Mouse (Mus musculus) liver, embryonic 13.5 days (tissue): ENCODE data around the gene Add1. TPM values are rescaled to one million over a fixed set of nuclear protein-coding genes. Genes with fewer than 3 reads are reported as not detected.
A peak's percentile ranks its signal among the peaks of the same experiment; 100 is the strongest.
"Not testable (repeated sequence)": the region's sequence is repeated elsewhere in the genome, so short reads cannot be mapped to it uniquely, and the experiment has no call there.

Experiments used
- ATAC-seq: fragments of 200-750 bp; cut with Nextera tagmentation; 2 replicates; pipeline ENCODE4 v1.8.0; 2017; ENCODE audit warnings: low read depth, mild to moderate bottlenecking, moderate number of reproducible peaks, moderate library complexity
- DNase-seq: peaks from one replicate; pipeline ENCODE4 v3.0.0; 2022
- H3K27ac ChIP-seq: fragments of 300-500 bp; sonication (generic); 2 replicates; pipeline ENCODE4 v1.5.1; 2015; ENCODE audit warnings: moderate library complexity, mild to moderate bottlenecking, inconsistent platforms
- H3K27me3 ChIP-seq: fragments of 300-500 bp; sonication (generic); 2 replicates; pipeline ENCODE4 v1.6.1; 2015; ENCODE audit warnings: mild to moderate bottlenecking, inconsistent platforms
- H3K36me3 ChIP-seq: fragments of 300-500 bp; sonication (generic); 2 replicates; pipeline ENCODE4 v1.6.1; 2015; ENCODE audit warnings: mild to moderate bottlenecking, inconsistent platforms
- H3K4me1 ChIP-seq: fragments of 300-500 bp; sonication (generic); replicated peaks from 2 replicates; pipeline ENCODE4 v1.6.1; 2015; ENCODE audit warnings: inconsistent platforms
- H3K4me2 ChIP-seq: fragments of 300-500 bp; sonication (generic); 2 replicates; pipeline ENCODE4 v1.6.1; 2015; ENCODE audit warnings: inconsistent platforms, mild to moderate bottlenecking, moderate library complexity
- H3K4me3 ChIP-seq: fragments of 300-500 bp; sonication (generic); replicated peaks from 2 replicates; pipeline ENCODE4 v1.5.1; 2015; ENCODE audit warnings: mild to moderate bottlenecking, inconsistent platforms
- H3K9ac ChIP-seq: fragments of 300-500 bp; sonication (generic); 2 replicates; pipeline ENCODE4 v1.6.1; 2015; ENCODE audit warnings: mild to moderate bottlenecking, inconsistent platforms
- H3K9me3 ChIP-seq: fragments of 300-500 bp; sonication (generic); replicated peaks from 2 replicates; pipeline ENCODE4 v1.6.1; 2016; ENCODE audit warnings: inconsistent platforms
- WGBS: fragments of 180-500 bp; shearing (Covaris S2); methylation state at CpG from one replicate; pipeline ENCODE4 v1.1.7; 2015; ENCODE audit not compliant: insufficient replicate concordance; 5-methylcytosine and 5-hydroxymethylcytosine counted together
- polyA plus RNA-seq: library from polyadenylated mRNA; unstranded; fragments of >200 nt; fragmentation: Nextera tagmentation; extraction: Ambion mirVana; gene quantifications from 2 replicates; pipeline ENCODE4 v1.2.1, GENCODE M21; 2015

Add1 gene
- polyA plus RNA-seq, 1 experiment from 2014 or later, result 124 TPM

DNA sequence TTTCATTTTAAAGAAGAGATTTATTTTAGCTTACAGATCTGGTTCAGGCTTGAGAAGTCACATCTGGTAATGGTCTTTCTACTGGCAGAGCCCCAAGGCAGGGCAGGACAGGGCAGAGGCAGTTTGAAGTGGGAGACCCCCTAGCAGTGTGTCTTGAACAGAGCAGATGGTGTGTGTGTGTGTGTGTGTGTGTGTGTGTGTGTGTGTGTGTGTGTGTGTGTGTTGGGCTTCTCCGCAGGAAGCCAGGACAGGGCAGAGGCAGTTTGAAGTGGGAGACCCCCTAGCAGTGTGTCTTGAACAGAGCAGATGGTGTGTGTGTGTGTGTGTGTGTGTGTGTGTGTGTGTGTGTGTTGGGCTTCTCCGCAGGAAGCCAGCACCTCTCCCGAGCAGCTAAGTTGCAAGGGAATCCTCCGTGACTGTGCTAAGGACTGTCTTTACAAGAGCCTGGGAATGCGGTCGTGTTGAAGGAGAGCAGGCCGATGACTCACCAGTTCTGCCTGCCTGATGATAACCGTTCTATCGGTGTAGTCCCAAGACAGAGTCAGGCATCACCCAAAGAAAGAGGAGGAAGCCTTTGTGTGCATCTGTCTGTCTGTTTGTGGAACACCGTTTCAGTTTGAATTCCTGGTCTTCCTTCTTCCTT, 8.3 kb downstream of the Add1 start:
- H3K4me1 ChIP-seq, result peaks cover 87% of the 10 kb centered on the region

DNA sequence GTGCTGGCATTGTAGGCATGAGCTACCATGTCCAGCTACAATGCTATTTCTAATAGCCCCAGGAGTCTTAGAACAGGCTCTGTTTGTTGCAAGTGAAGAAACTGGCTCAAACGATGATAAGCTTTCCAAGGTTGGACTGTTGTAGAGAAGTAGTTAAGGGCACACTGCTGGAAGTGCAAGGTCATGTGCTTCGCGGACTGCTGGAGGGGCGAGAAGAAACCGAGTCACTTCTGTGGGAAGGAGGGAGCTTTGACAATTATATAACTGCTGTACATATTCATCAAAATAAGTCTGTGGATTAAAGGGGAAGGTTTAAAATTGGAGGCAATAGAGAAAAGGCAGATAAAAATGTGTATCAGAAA, 8.8 kb downstream of the Add1 start:
- Histone ChIP-seq H3K27me3 (no peaks in the 10 kb centered on the region), H3K4me1 (peaks cover 82% of the 10 kb centered on the region), H3K27ac (peak overlapping the region; percentile 98), H3K9ac (peak overlapping the region; percentile 69), H3K9me3 (no peaks in the 10 kb centered on the region), H3K4me3 (peak overlapping the region; percentile 47), H3K36me3 (peaks cover 31% of the 10 kb centered on the region), H3K4me2 (peak overlapping the region; percentile 72)
- ATAC-seq (peak; percentile 85), DNase-seq (no peak)
- 19% methylated on average over 5 of the region's 5 CpGs for WGBS

More for the DNA sequence above, 8.3 kb downstream of the Add1 start:
- not testable (repeated sequence) for H3K9me3 ChIP-seq, H3K27me3 ChIP-seq
- peak; percentile 77 for DNase-seq
- Histone ChIP-seq H3K9ac (peak overlapping the region; percentile 69), H3K27ac (peak overlapping the region; percentile 98), H3K4me3 (peak overlapping the region; percentile 47), H3K36me3 (peaks cover 36% of the 10 kb centered on the region), H3K4me2 (peak overlapping the region; percentile 72)
- ATAC-seq, result peak; percentile 98
- WGBS, result 14% methylated on average over 10 of the region's 10 CpGs

DNA sequence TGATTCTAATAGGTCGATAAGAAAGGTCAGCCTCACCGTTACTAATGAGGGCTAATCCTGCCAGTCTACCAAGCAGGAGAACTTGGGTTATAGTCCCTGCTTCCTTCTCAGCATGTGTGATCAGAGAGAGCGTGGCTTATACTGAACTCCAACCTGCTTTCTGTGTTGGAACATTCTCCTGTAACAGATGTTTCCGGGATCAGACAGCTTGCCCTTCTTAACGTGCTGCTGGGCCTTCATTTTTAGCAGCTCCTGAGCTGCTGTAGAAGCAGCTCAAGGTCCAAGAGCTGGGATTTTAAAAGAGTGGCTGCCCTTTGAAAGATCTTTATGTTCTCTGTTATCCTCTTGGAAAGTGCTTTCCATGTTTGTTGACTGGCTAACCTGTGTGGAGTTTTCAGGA, 11.8 kb downstream of the Add1 start:
- Histone ChIP-seq H3K4me1 (peaks cover 79% of the 10 kb centered on the region), H3K4me3 (no peak overlapping the region), H3K4me2 (no peak overlapping the region), H3K27me3 (no peaks in the 10 kb centered on the region), H3K9me3 (no peaks in the 10 kb centered on the region), H3K9ac (no peak overlapping the region), H3K27ac (peak overlapping the region; percentile 35; the same call in 1 of the 2 replicates), H3K36me3 (peaks cover 28% of the 10 kb centered on the region)
- WGBS, result 79% methylated on average over 5 of the region's 5 CpGs
- ATAC-seq (no peak), DNase-seq (no peak)

DNA sequence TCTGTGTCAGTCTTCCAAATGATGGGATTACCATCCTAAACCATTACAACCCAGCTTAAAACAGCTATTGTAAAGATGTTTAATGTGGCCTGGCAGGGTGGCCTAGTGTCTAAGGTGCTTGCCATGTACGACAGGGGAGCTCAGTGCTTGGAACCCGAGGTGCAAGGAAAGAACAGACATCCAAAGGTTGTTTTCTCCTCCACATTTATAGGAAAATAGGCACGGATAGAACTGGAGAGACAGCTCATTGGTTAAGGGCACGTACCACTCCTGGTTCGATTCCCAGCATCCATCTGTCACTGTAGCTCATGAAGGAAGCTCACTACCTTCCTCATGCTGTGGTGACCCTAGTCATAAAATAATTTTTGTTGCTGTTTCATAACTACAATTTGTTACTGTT, 14.4 kb downstream of the Add1 start:
- H3K27me3 ChIP-seq, result no peaks in the 10 kb centered on the region
- H3K36me3 ChIP-seq, result peaks cover 35% of the 10 kb centered on the region
- peaks cover 64% of the 10 kb centered on the region for H3K4me1 ChIP-seq
- no peak for ATAC-seq
- H3K4me2 ChIP-seq, result no peak overlapping the region
- no peak for DNase-seq
- H3K27ac ChIP-seq, result no peak overlapping the region; the same call in 1 of the 2 replicates
- no peak overlapping the region for H3K9ac ChIP-seq
- 87% methylated on average over 5 of the region's 5 CpGs for WGBS
- no peak overlapping the region for H3K4me3 ChIP-seq
- no peaks in the 10 kb centered on the region for H3K9me3 ChIP-seq

DNA sequence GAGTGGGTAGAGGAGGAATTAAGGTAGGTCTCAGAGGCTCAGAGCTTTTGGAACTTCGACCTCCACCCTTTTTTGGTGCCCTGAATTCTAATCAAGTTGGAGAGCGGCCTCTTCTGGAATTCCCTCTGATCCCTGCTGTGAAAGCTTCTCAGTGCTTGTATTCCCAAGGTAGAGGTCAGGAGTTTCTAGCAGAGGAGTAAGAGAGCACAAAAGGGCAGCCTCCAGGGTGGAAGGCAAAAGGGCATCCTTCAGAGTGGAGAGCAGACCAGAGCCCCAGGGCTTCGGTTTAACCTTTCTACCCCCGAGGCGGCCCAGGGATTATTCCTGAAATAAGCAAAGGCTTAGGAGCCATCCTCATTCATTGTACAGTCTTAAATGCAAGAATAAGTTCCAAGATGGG, 16.6 kb downstream of the Add1 start:
- H3K27ac ChIP-seq, result peak overlapping the region; percentile 45
- H3K36me3 ChIP-seq, result peaks cover 43% of the 10 kb centered on the region
- no peak overlapping the region for H3K4me2 ChIP-seq
- H3K9me3 ChIP-seq, result no peaks in the 10 kb centered on the region
- DNase-seq (no peak), ATAC-seq (no peak)
- H3K27me3 ChIP-seq, result no peaks in the 10 kb centered on the region
- no peak overlapping the region for H3K9ac ChIP-seq
- no peak overlapping the region for H3K4me3 ChIP-seq
- WGBS, result 69% methylated on average over 5 of the region's 5 CpGs
- peaks cover 53% of the 10 kb centered on the region for H3K4me1 ChIP-seq

DNA sequence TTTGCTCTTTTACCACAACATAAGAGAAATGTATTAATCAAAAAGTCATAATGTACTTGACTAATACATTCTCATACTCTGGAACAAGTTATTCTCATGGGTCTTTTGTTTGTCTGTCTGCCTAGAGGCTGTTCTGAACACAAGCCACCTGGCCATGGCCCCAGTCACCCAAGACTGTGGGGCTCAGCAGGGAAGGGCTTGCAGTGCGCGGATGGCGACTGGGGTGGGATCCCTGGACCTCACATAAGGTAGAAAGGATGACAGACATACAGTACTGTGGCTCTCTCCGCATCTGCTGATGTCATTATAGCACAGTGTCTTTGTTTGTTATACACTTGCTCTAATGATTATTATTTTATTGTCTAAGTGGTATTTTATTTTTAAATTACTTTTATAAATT, 17.2 kb downstream of the Add1 start:
- no peak overlapping the region for H3K4me3 ChIP-seq
- H3K27ac ChIP-seq, result no peak overlapping the region; the same call in 1 of the 2 replicates
- H3K27me3 ChIP-seq, result no peaks in the 10 kb centered on the region
- DNase-seq, result no peak
- H3K4me1 ChIP-seq, result peaks cover 51% of the 10 kb centered on the region
- H3K9ac ChIP-seq, result no peak overlapping the region
- 84% methylated on average over 4 of the region's 4 CpGs for WGBS
- peaks cover 43% of the 10 kb centered on the region for H3K36me3 ChIP-seq
- no peak for ATAC-seq
- no peaks in the 10 kb centered on the region for H3K9me3 ChIP-seq
- no peak overlapping the region for H3K4me2 ChIP-seq

DNA sequence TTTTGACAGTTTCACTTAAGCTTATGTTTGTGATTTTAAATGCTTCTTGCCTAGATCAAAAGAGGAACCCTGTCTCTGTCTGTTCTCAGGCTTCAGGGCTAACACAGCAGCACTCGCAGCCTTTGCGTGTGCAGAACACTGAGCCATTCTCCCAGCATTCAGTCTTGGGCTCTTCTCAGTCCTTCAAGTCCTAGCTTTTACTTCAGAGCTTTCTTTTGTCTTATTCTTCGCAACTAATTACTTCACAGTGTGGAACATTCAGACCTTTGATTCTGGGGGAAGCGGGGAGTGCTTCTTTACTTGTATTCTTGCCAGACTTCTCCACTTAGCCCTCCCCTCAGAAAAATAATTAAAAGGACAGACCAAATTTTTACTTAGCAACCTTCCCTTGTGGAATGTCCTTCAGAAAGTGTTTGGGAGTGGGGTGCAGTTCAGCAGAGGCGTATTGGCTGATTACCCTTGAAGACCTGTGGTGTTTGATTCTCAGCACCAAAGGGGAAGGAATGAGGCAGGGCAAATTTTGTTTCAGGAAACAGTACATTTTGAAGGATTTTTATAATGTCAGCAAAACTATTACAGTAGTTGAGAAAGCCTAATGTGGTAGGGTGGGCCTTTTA, 18.0 kb downstream of the Add1 start:
- DNase-seq (no peak), ATAC-seq (no peak)
- no peak overlapping the region for H3K9ac ChIP-seq
- H3K4me2 ChIP-seq, result no peak overlapping the region
- H3K9me3 ChIP-seq, result no peaks in the 10 kb centered on the region
- no peak overlapping the region for H3K27ac ChIP-seq
- H3K36me3 ChIP-seq, result peaks cover 42% of the 10 kb centered on the region
- no peak overlapping the region for H3K4me3 ChIP-seq
- WGBS, result 88% methylated on average over 5 of the region's 5 CpGs
- H3K4me1 ChIP-seq, result peaks cover 46% of the 10 kb centered on the region
- no peaks in the 10 kb centered on the region for H3K27me3 ChIP-seq

DNA sequence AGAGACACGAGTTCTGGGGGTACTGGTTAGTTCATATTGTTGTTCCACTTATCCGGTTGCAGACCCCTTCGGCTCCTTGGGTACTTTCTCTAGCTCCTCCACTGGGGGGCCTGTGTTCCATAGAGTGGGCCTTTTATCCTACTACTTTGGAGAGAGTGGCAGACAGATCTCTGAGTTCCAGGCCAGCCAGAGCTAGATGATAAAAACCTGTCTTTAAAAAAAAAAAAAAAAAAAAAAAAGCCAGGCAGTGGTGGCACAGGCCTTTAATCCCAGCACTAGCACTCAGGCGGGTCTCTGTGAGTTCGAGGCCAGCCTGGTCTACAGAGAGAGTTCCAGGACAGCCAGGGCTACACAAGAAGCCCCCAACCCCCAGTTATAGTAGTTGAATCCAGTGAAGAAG, 18.8 kb downstream of the Add1 start:
- not testable (repeated sequence) for H3K27me3 ChIP-seq, ATAC-seq, H3K9ac ChIP-seq, H3K9me3 ChIP-seq, H3K27ac ChIP-seq, H3K4me3 ChIP-seq, H3K4me2 ChIP-seq, DNase-seq
- peaks cover 43% of the 10 kb centered on the region for H3K36me3 ChIP-seq
- 82% methylated on average over 5 of the region's 5 CpGs for WGBS
- H3K4me1 ChIP-seq, result peaks cover 45% of the 10 kb centered on the region

DNA sequence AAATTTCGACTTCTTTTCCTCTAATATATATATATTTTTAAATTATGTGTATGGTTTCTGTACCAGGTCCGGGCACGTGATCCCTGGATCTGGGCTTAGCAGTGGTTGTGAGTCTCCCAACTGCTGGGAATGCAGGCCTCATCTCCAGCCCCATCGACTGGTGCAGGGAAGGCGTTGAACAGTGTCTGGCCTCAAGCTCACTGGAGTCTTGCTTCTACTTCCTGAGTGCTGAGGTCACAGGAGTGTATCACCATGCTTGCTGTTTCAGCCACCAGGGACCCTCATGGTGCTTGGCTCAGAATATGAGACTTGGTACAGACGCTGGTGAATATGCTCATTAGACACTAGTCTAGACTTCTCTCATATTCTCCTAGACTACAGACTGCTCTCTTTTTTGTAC, 19.2 kb downstream of the Add1 start:
- no peaks in the 10 kb centered on the region for H3K9me3 ChIP-seq
- H3K9ac ChIP-seq, result no peak overlapping the region
- DNase-seq (no peak), ATAC-seq (no peak)
- H3K27me3 ChIP-seq, result no peaks in the 10 kb centered on the region
- no peak overlapping the region for H3K27ac ChIP-seq
- no peak overlapping the region for H3K4me2 ChIP-seq
- no peak overlapping the region for H3K4me3 ChIP-seq
- WGBS, result 93% methylated on average over 6 of the region's 6 CpGs
- H3K4me1 ChIP-seq, result peaks cover 45% of the 10 kb centered on the region
- H3K36me3 ChIP-seq, result peaks cover 48% of the 10 kb centered on the region

DNA sequence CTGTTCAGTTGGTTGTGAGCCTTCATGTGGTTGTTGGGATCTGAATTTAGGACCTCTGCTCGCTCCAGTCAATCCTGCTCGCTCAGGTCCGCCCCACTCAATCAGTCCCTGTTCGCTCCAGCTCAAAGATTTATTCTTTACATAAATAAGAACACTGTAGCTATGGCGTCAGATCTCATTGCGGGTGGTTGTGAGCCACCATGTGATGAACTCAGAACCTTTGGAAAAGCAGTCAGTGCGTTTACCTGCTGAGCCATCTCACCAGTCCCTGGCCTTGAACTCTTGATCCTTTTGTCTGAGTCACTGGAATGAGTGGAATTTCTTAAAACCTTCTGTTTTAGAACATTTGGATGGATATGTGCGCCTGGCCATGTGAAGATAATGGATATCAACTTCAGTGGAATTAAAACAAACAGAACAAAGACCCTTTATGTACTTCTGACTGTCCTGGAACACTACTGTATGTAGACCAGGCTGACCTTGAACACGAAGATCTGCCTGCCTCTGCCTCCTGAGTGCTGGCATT, 19.8 kb downstream of the Add1 start:
- H3K4me3 ChIP-seq, result no peak overlapping the region
- H3K9me3 ChIP-seq, result no peaks in the 10 kb centered on the region
- no peak for ATAC-seq
- H3K9ac ChIP-seq, result no peak overlapping the region
- peaks cover 48% of the 10 kb centered on the region for H3K36me3 ChIP-seq
- H3K4me2 ChIP-seq, result no peak overlapping the region
- no peaks in the 10 kb centered on the region for H3K27me3 ChIP-seq
- no peak overlapping the region for H3K27ac ChIP-seq
- no peak for DNase-seq
- H3K4me1 ChIP-seq, result peaks cover 39% of the 10 kb centered on the region
- whole genome bisulfite sequencing, result 92% methylated on average over 9 of the region's 9 CpGs

DNA sequence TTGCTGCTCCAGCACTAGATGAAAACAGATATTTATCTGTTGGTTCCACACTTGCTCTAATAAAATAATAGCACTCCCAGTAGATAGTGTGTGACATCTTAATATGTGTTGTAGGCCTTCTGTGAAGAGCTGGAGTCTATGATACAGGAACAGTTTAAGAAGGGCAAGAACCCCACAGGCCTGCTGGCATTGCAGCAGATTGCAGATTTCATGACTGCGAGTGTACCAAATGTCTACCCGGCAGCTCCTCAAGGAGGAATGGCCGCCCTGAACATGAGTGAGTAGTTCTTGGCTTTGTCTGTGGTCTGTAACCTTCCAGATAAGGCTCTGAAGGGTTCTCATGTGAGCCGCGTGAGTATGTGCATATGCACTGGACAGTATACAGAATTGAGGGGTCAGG, 31.1 kb downstream of the Add1 start:
- no peak overlapping the region for H3K4me3 ChIP-seq
- ATAC-seq (no peak), DNase-seq (no peak)
- peaks cover 91% of the 10 kb centered on the region for H3K36me3 ChIP-seq
- 66% methylated on average over 5 of the region's 5 CpGs for WGBS
- no peak overlapping the region for H3K27ac ChIP-seq
- H3K9me3 ChIP-seq, result no peaks in the 10 kb centered on the region
- H3K4me2 ChIP-seq, result no peak overlapping the region
- H3K27me3 ChIP-seq, result no peaks in the 10 kb centered on the region
- H3K4me1 ChIP-seq, result no peaks in the 10 kb centered on the region
- H3K9ac ChIP-seq, result no peak overlapping the region
